Mouse (Mus musculus) limb, embryonic 10.5 days (tissue): ENCODE results near the gene Mrtfb. TPM values are rescaled to one million over a fixed set of nuclear protein-coding genes. Genes with fewer than 3 reads are reported as not detected.

Source experiments
- DNase-seq: peaks from one replicate; pipeline ENCODE4 v3.0.0-alpha.2; 2017; ENCODE audit warnings: low spot score
- H3K27ac ChIP-seq: fragments of 300-500 bp; sonication (generic); 2 replicates; pipeline ENCODE4 v1.5.1; 2016; ENCODE audit warnings: mild to moderate bottlenecking
- H3K27me3 ChIP-seq: fragments of 300-500 bp; sonication (generic); 2 replicates; pipeline ENCODE4 v1.6.1; 2016; ENCODE audit warnings: low read depth, mild to moderate bottlenecking; ENCODE audit not compliant: poor library complexity, severe bottlenecking
- H3K36me3 ChIP-seq: fragments of 300-500 bp; sonication (generic); 2 replicates; pipeline ENCODE4 v1.6.1; 2016; ENCODE audit warnings: mild to moderate bottlenecking, moderate library complexity
- H3K4me1 ChIP-seq: fragments of 300-500 bp; sonication (generic); 2 replicates; pipeline ENCODE4 v1.6.1; 2016
- H3K4me3 ChIP-seq: fragments of 300-500 bp; sonication (generic); 2 replicates; pipeline ENCODE4 v1.5.1; 2016; ENCODE audit warnings: mild to moderate bottlenecking, moderate library complexity
- H3K9me3 ChIP-seq: fragments of 300-500 bp; sonication (generic); replicated peaks from 2 replicates; pipeline ENCODE4 v1.6.1; 2016; ENCODE audit warnings: mild to moderate bottlenecking
- WGBS: fragments of 180-500 bp; shearing (Covaris S2); methylation state at CpG from one replicate; pipeline ENCODE4 v1.1.7; 2016; 5-methylcytosine and 5-hydroxymethylcytosine counted together
- polyA plus RNA-seq: library from polyadenylated mRNA; unstranded; fragments of >200 nt; fragmentation: Nextera tagmentation; extraction: Ambion mirVana; gene quantifications from 2 replicates; pipeline ENCODE4 v1.2.1, GENCODE M21; 2016

Gene Mrtfb
- polyA plus RNA-seq, 1 experiment from 2014 or later = 21.3 TPM

GRCm38 (mm10) chr16:13363141-13363540 is 106.9 kb downstream of the Mrtfb start:
- DNase-seq = no peak
- H3K27me3 ChIP-seq = no peaks in the 10 kb centered on the region
- H3K4me3 ChIP-seq = no peak overlapping the region
- peaks cover 18% of the 10 kb centered on the region for H3K4me1 ChIP-seq
- no peaks in the 10 kb centered on the region for H3K9me3 ChIP-seq
- H3K27ac ChIP-seq = no peak overlapping the region
- no peaks in the 10 kb centered on the region for H3K36me3 ChIP-seq
- 80% methylated on average over 5 of the region's 5 CpGs for WGBS

GRCm38 (mm10) chr16:13364145-13364544 is 107.9 kb downstream of the Mrtfb start:
- Histone ChIP-seq H3K27me3 (no peaks in the 10 kb centered on the region), H3K27ac (no peak overlapping the region), H3K36me3 (no peaks in the 10 kb centered on the region), H3K9me3 (no peaks in the 10 kb centered on the region), H3K4me1 (peaks cover 10% of the 10 kb centered on the region), H3K4me3 (no peak overlapping the region)
- WGBS = 38% methylated on average over 3 of the region's 3 CpGs
- no peak for DNase-seq

GRCm38 (mm10) chr16:13366256-13366655 is 110.0 kb downstream of the Mrtfb start:
- H3K4me1 ChIP-seq = peaks cover 4% of the 10 kb centered on the region
- 71% methylated on average over 1 of the region's 1 CpGs for WGBS

GRCm38 (mm10) chr16:13366802-13367465 is 110.7 kb downstream of the Mrtfb start:
- DNase-seq = no peak
- no peak overlapping the region for H3K27ac ChIP-seq
- 62% methylated on average over 4 of the region's 4 CpGs for WGBS
- peaks cover 10% of the 10 kb centered on the region for H3K4me1 ChIP-seq
- no peaks in the 10 kb centered on the region for H3K27me3 ChIP-seq
- H3K4me3 ChIP-seq = no peak overlapping the region
- no peaks in the 10 kb centered on the region for H3K9me3 ChIP-seq
- no peaks in the 10 kb centered on the region for H3K36me3 ChIP-seq

More at GRCm38 (mm10) chr16:13366256-13366655, 110.0 kb downstream of the Mrtfb start:
- no peak for DNase-seq
- no peaks in the 10 kb centered on the region for H3K27me3 ChIP-seq
- no peak overlapping the region for H3K4me3 ChIP-seq
- no peak overlapping the region for H3K27ac ChIP-seq
- H3K36me3 ChIP-seq = no peaks in the 10 kb centered on the region
- H3K9me3 ChIP-seq = no peaks in the 10 kb centered on the region

- no peak overlapping the region for H3K27ac ChIP-seq
- no peaks in the 10 kb centered on the region for H3K9me3 ChIP-seq
- H3K4me3 ChIP-seq = no peak overlapping the region
- DNase-seq = no peak
- WGBS = 90% methylated on average over 2 of the region's 2 CpGs
- peaks cover 11% of the 10 kb centered on the region for H3K4me1 ChIP-seq
- no peaks in the 10 kb centered on the region for H3K27me3 ChIP-seq
- no peaks in the 10 kb centered on the region for H3K36me3 ChIP-seq
Observed at GRCm38 (mm10) chr16:13367466-13367856, 111.2 kb downstream of the Mrtfb start.

GRCm38 (mm10) chr16:13368645-13369044 is 112.4 kb downstream of the Mrtfb start:
- H3K27me3 ChIP-seq = no peaks in the 10 kb centered on the region
- DNase-seq = no peak
- H3K27ac ChIP-seq = no peak overlapping the region
- peaks cover 11% of the 10 kb centered on the region for H3K4me1 ChIP-seq
- no peak overlapping the region for H3K4me3 ChIP-seq
- WGBS = 100% methylated on average over 1 of the region's 1 CpGs
- H3K36me3 ChIP-seq = no peaks in the 10 kb centered on the region
- no peaks in the 10 kb centered on the region for H3K9me3 ChIP-seq

- Histone ChIP-seq H3K36me3 (no peaks in the 10 kb centered on the region), H3K4me1 (peaks cover 11% of the 10 kb centered on the region), H3K27me3 (no peaks in the 10 kb centered on the region), H3K27ac (no peak overlapping the region), H3K4me3 (no peak overlapping the region), H3K9me3 (no peaks in the 10 kb centered on the region)
- peak; percentile 54 for DNase-seq
- 15% methylated on average over 11 of the region's 11 CpGs for WGBS
Observed at GRCm38 (mm10) chr16:13371740-13372287, 115.5 kb downstream of the Mrtfb start.

- H3K27me3 ChIP-seq = no peaks in the 10 kb centered on the region
- 94% methylated on average over 8 of the region's 8 CpGs for WGBS
Observed at GRCm38 (mm10) chr16:13372899-13373533, 116.7 kb downstream of the Mrtfb start.

GRCm38 (mm10) chr16:13376947-13377486 is 120.7 kb downstream of the Mrtfb start:
- Histone ChIP-seq H3K9me3 (no peaks in the 10 kb centered on the region), H3K4me1 (peaks cover under 1% of the 10 kb centered on the region), H3K36me3 (no peaks in the 10 kb centered on the region), H3K27ac (no peak overlapping the region), H3K27me3 (no peaks in the 10 kb centered on the region), H3K4me3 (no peak overlapping the region)
- WGBS = 91% methylated on average over 7 of the region's 7 CpGs
- no peak for DNase-seq

More at GRCm38 (mm10) chr16:13372899-13373533, 116.7 kb downstream of the Mrtfb start:
- peaks cover 7% of the 10 kb centered on the region for H3K4me1 ChIP-seq
- DNase-seq = no peak
- no peaks in the 10 kb centered on the region for H3K36me3 ChIP-seq
- H3K4me3 ChIP-seq = no peak overlapping the region
- no peak overlapping the region for H3K27ac ChIP-seq
- no peaks in the 10 kb centered on the region for H3K9me3 ChIP-seq

- no peaks in the 10 kb centered on the region for H3K4me1 ChIP-seq
- no peaks in the 10 kb centered on the region for H3K27me3 ChIP-seq
- 0 out of 2 replicates have a peak, but pooled peaks cover 3% of the 10 kb centered on the region for H3K36me3 ChIP-seq
- 89% methylated on average over 5 of the region's 5 CpGs for WGBS
- H3K4me3 ChIP-seq = no peak overlapping the region
- DNase-seq = no peak
- no peak overlapping the region for H3K27ac ChIP-seq
- no peaks in the 10 kb centered on the region for H3K9me3 ChIP-seq
Observed at GRCm38 (mm10) chr16:13378157-13378556, 121.9 kb downstream of the Mrtfb start.

GRCm38 (mm10) chr16:13379865-13380264 is 123.6 kb downstream of the Mrtfb start:
- WGBS = 82% methylated on average over 2 of the region's 2 CpGs
- H3K9me3 ChIP-seq = no peaks in the 10 kb centered on the region
- DNase-seq = no peak

GRCm38 (mm10) chr16:13381771-13382170 is 125.5 kb downstream of the Mrtfb start:
- WGBS = 89% methylated on average over 2 of the region's 2 CpGs
- DNase-seq = no peak

More at GRCm38 (mm10) chr16:13379865-13380264, 123.6 kb downstream of the Mrtfb start:
- peaks cover 14% of the 10 kb centered on the region for H3K36me3 ChIP-seq
- H3K27me3 ChIP-seq = no peaks in the 10 kb centered on the region
- H3K27ac ChIP-seq = no peak overlapping the region
- H3K4me1 ChIP-seq = no peaks in the 10 kb centered on the region
- no peak overlapping the region for H3K4me3 ChIP-seq

GRCm38 (mm10) chr16:13387306-13387705 is 131.0 kb downstream of the Mrtfb start:
- Histone ChIP-seq H3K4me1 (no peaks in the 10 kb centered on the region), H3K9me3 (no peaks in the 10 kb centered on the region), H3K27me3 (no peaks in the 10 kb centered on the region), H3K36me3 (peaks cover 43% of the 10 kb centered on the region), H3K4me3 (no peak overlapping the region), H3K27ac (no peak overlapping the region)
- 95% methylated on average over 4 of the region's 4 CpGs for WGBS
- DNase-seq = no peak

More at GRCm38 (mm10) chr16:13381771-13382170, 125.5 kb downstream of the Mrtfb start:
- no peak overlapping the region for H3K4me3 ChIP-seq
- peaks cover 33% of the 10 kb centered on the region for H3K36me3 ChIP-seq
- no peak overlapping the region for H3K27ac ChIP-seq
- H3K27me3 ChIP-seq = no peaks in the 10 kb centered on the region
- no peaks in the 10 kb centered on the region for H3K9me3 ChIP-seq
- H3K4me1 ChIP-seq = no peaks in the 10 kb centered on the region
